Mouse (Mus musculus): ENCODE measurements around the gene Mpl. TPM values are rescaled to one million over a fixed set of nuclear protein-coding genes. Genes with fewer than 3 reads are reported as not detected.

The Mpl gene
- polyA plus RNA-seq, 1 experiment from 2014 or later: 0.48 TPM

- Histone ChIP-seq H3K27me3 (ENCODE audit: control insufficient read depth, insufficient read depth, low read length) (no peaks in the 10 kb centered on the region), H3K4me1 (ENCODE audit: control insufficient read depth, insufficient read depth, low read length) (no peaks in the 10 kb centered on the region; the same call in 1 of the 2 replicates), H3K36me3 (ENCODE audit: control insufficient read depth, insufficient read depth, low read length) (no peaks in the 10 kb centered on the region), H3K4me3 (replicated peaks; ENCODE audit: low read length) (no peak overlapping the region), H3K9ac (ENCODE audit: low read length) (no peak overlapping the region), H3K27ac (ENCODE audit: low read length) (no peak overlapping the region), H3K9me3 (replicated peaks; ENCODE audit: control insufficient read depth, low read length) (no peaks in the 10 kb centered on the region), H3K4me2 (ENCODE audit: low read depth, low read length) (no peak overlapping the region)
- whole genome bisulfite sequencing: 32% methylated on average over 11 of the region's 11 CpGs
- ATAC-seq (ENCODE audit: insufficient read depth, low FRiP score): no peak
Observed at GRCm38 (mm10) chr4:118465697-118466163, 8.4 kb upstream of the Mpl start.

GRCm38 (mm10) chr4:118464956-118465355, 7.6 kb upstream of the Mpl start:
- Histone ChIP-seq H3K4me1 (ENCODE audit: control insufficient read depth, insufficient read depth, low read length) (no peaks in the 10 kb centered on the region; the same call in 1 of the 2 replicates), H3K9ac (ENCODE audit: low read length) (no peak overlapping the region), H3K36me3 (ENCODE audit: control insufficient read depth, insufficient read depth, low read length) (no peaks in the 10 kb centered on the region), H3K9me3 (replicated peaks; ENCODE audit: control insufficient read depth, low read length) (no peaks in the 10 kb centered on the region), H3K27ac (ENCODE audit: low read length) (no peak overlapping the region), H3K27me3 (ENCODE audit: control insufficient read depth, insufficient read depth, low read length) (no peaks in the 10 kb centered on the region), H3K4me3 (replicated peaks; ENCODE audit: low read length) (no peak overlapping the region), H3K4me2 (ENCODE audit: low read depth, low read length) (no peak overlapping the region)
- no peak for ATAC-seq (ENCODE audit: insufficient read depth, low FRiP score)
- 85% methylated on average over 3 of the region's 3 CpGs for WGBS

- Histone ChIP-seq H3K4me2 (ENCODE audit: low read depth, low read length) (peak overlapping the region; percentile 73), H3K4me1 (ENCODE audit: control insufficient read depth, insufficient read depth, low read length) (peaks cover 11% of the 10 kb centered on the region; the same call in 1 of the 2 replicates), H3K27me3 (ENCODE audit: control insufficient read depth, insufficient read depth, low read length) (no peaks in the 10 kb centered on the region), H3K36me3 (ENCODE audit: control insufficient read depth, insufficient read depth, low read length) (no peaks in the 10 kb centered on the region), H3K27ac (ENCODE audit: low read length) (no peak overlapping the region), H3K9ac (ENCODE audit: low read length) (peak overlapping the region; percentile 56), H3K9me3 (replicated peaks; ENCODE audit: control insufficient read depth, low read length) (no peaks in the 10 kb centered on the region), H3K4me3 (replicated peaks; ENCODE audit: low read length) (peak overlapping the region; percentile 41)
- ATAC-seq (ENCODE audit: insufficient read depth, low FRiP score): no peak
- 33% methylated on average over 24 of the region's 24 CpGs for WGBS
Observed at GRCm38 (mm10) chr4:118446415-118447153, 10.7 kb downstream of the Mpl start.

- 16% methylated on average over 18 of the region's 18 CpGs for WGBS
- H3K27ac ChIP-seq (ENCODE audit: low read length): no peak overlapping the region
- peak; percentile 71 for ATAC-seq (ENCODE audit: insufficient read depth, low FRiP score)
Observed at GRCm38 (mm10) chr4:118445781-118446414, 11.4 kb downstream of the Mpl start.

GRCm38 (mm10) chr4:118445088-118445487, 12.2 kb downstream of the Mpl start:
- peak overlapping the region; percentile 63 for H3K27ac ChIP-seq (ENCODE audit: low read length)
- no peak overlapping the region for H3K4me3 ChIP-seq (replicated peaks; ENCODE audit: low read length)
- 80% methylated on average over 10 of the region's 10 CpGs for WGBS
- no peaks in the 10 kb centered on the region for H3K27me3 ChIP-seq (ENCODE audit: control insufficient read depth, insufficient read depth, low read length)
- no peak overlapping the region for H3K9ac ChIP-seq (ENCODE audit: low read length)
- no peak for ATAC-seq (ENCODE audit: insufficient read depth, low FRiP score)
- H3K4me2 ChIP-seq (ENCODE audit: low read depth, low read length): no peak overlapping the region
- H3K9me3 ChIP-seq (replicated peaks; ENCODE audit: control insufficient read depth, low read length): no peaks in the 10 kb centered on the region
- peaks cover 11% of the 10 kb centered on the region; the same call in 1 of the 2 replicates for H3K4me1 ChIP-seq (ENCODE audit: control insufficient read depth, insufficient read depth, low read length)
- H3K36me3 ChIP-seq (ENCODE audit: control insufficient read depth, insufficient read depth, low read length): no peaks in the 10 kb centered on the region

More at GRCm38 (mm10) chr4:118445781-118446414, 11.4 kb downstream of the Mpl start:
- H3K4me2 ChIP-seq (ENCODE audit: low read depth, low read length): peak overlapping the region; percentile 73
- H3K9me3 ChIP-seq (replicated peaks; ENCODE audit: control insufficient read depth, low read length): no peaks in the 10 kb centered on the region
- H3K4me1 ChIP-seq (ENCODE audit: control insufficient read depth, insufficient read depth, low read length): peaks cover 11% of the 10 kb centered on the region; the same call in 1 of the 2 replicates
- H3K27me3 ChIP-seq (ENCODE audit: control insufficient read depth, insufficient read depth, low read length): no peaks in the 10 kb centered on the region
- H3K36me3 ChIP-seq (ENCODE audit: control insufficient read depth, insufficient read depth, low read length): no peaks in the 10 kb centered on the region
- peak overlapping the region; percentile 41 for H3K4me3 ChIP-seq (replicated peaks; ENCODE audit: low read length)
- peak overlapping the region; percentile 56 for H3K9ac ChIP-seq (ENCODE audit: low read length)

- 5% methylated on average over 12 of the region's 12 CpGs for WGBS
- Histone ChIP-seq H3K36me3 (ENCODE audit: control insufficient read depth, insufficient read depth, low read length) (peaks cover 4% of the 10 kb centered on the region; the same call in 1 of the 2 replicates), H3K9me3 (replicated peaks; ENCODE audit: control insufficient read depth, low read length) (no peaks in the 10 kb centered on the region), H3K4me3 (replicated peaks; ENCODE audit: low read length) (peak overlapping the region; percentile 64), H3K27me3 (ENCODE audit: control insufficient read depth, insufficient read depth, low read length) (no peaks in the 10 kb centered on the region), H3K4me2 (ENCODE audit: low read depth, low read length) (peak overlapping the region; percentile 90), H3K27ac (ENCODE audit: low read length) (peak overlapping the region; percentile 90), H3K4me1 (ENCODE audit: control insufficient read depth, insufficient read depth, low read length) (peaks cover 33% of the 10 kb centered on the region), H3K9ac (ENCODE audit: low read length) (peak overlapping the region; percentile 66)
- ATAC-seq (ENCODE audit: insufficient read depth, low FRiP score): no peak
Observed at GRCm38 (mm10) chr4:118437829-118438253, 19.5 kb downstream of the Mpl start.

GRCm38 (mm10) chr4:118436820-118437603, 20.3 kb downstream of the Mpl start, which contains the start of gene Cdc20:
Gene Cdc20 (minus strand): TSS chr4:118437352.
- H3K4me3 ChIP-seq (replicated peaks; ENCODE audit: low read length): peak within 1 kb of the TSS; percentile 64
- peaks cover 9% of the 10 kb centered on the region; the same call in 1 of the 2 replicates for H3K36me3 ChIP-seq (ENCODE audit: control insufficient read depth, insufficient read depth, low read length)
- no peaks in the 10 kb centered on the region for H3K27me3 ChIP-seq (ENCODE audit: control insufficient read depth, insufficient read depth, low read length)
- peaks cover 33% of the 10 kb centered on the region for H3K4me1 ChIP-seq (ENCODE audit: control insufficient read depth, insufficient read depth, low read length)
- peak within 1 kb of the TSS; percentile 90 for H3K4me2 ChIP-seq (ENCODE audit: low read depth, low read length)
- under 1% methylated on average over 67 of the region's 67 CpGs for WGBS
- H3K9me3 ChIP-seq (replicated peaks; ENCODE audit: control insufficient read depth, low read length): no peaks in the 10 kb centered on the region
- peak; percentile 95 for ATAC-seq (ENCODE audit: insufficient read depth, low FRiP score)
- peak within 1 kb of the TSS; percentile 84 for H3K9ac ChIP-seq (ENCODE audit: low read length)
- H3K27ac ChIP-seq (ENCODE audit: low read length): peak within 1 kb of the TSS; percentile 90

GRCm38 (mm10) chr4:118432332-118432731, 25.0 kb downstream of the Mpl start:
- WGBS: 61% methylated on average over 8 of the region's 8 CpGs
- Histone ChIP-seq H3K36me3 (ENCODE audit: control insufficient read depth, insufficient read depth, low read length) (peaks cover 16% of the 10 kb centered on the region; the same call in 1 of the 2 replicates), H3K4me3 (replicated peaks; ENCODE audit: low read length) (no peak overlapping the region)

More at GRCm38 (mm10) chr4:118432332-118432731, 25.0 kb downstream of the Mpl start:
- Histone ChIP-seq H3K4me2 (ENCODE audit: low read depth, low read length) (no peak overlapping the region), H3K27me3 (ENCODE audit: control insufficient read depth, insufficient read depth, low read length) (no peaks in the 10 kb centered on the region), H3K4me1 (ENCODE audit: control insufficient read depth, insufficient read depth, low read length) (peaks cover 49% of the 10 kb centered on the region), H3K9ac (ENCODE audit: low read length) (no peak overlapping the region), H3K27ac (ENCODE audit: low read length) (no peak overlapping the region), H3K9me3 (replicated peaks; ENCODE audit: control insufficient read depth, low read length) (no peaks in the 10 kb centered on the region)
- ATAC-seq (ENCODE audit: insufficient read depth, low FRiP score): no peak
